Comparison of ENCODE assay signal across 33 mouse cellular contexts in genomic region chr6:135407323-135407722, GRCm38 (mm10). TPM values are rescaled to one million over a fixed set of nuclear protein-coding genes. Genes with fewer than 3 reads are reported as not detected.
DNase-seq lines count a peak whose midpoint lies in the region; ATAC-seq lines count a peak whose summit lies in the region.
"Had no signal": no experiment of that assay in that cellular context is flagged by ENCODE, and none has a peak within 500 bp of the region (broad histone marks: within the 10 kb centered on the region; RNA-seq: fewer than 3 reads in every experiment).

No protein-coding gene starts in this region.

- no peak overlapping the region for H3K9ac ChIP-seq in lung, embryonic 16.5 days (ENCODE audit: low read length)
- H3K9ac ChIP-seq: embryonic facial prominence, embryonic 15.5 days; forebrain, embryonic 12.5 days; heart, embryonic 13.5 days; hindbrain, embryonic 14.5 days; liver, embryonic 14.5 days; neural tube, embryonic 12.5 days had no signal

- ATAC-seq in lung, embryonic 16.5 days (ENCODE audit: low read depth) = peak; percentile 56; the same call in 1 of the 2 replicates
- ATAC-seq in common myeloid progenitor, adult 5-6 weeks (replicated peaks; ENCODE audit: low read depth, poor library complexity, severe bottlenecking) = peak; percentile 38
- ATAC-seq: activated CD4-positive, CD25-positive, alpha-beta regulatory T cell, adult 4 months; intestine, postnatal 0 days; midbrain, embryonic 16.5 days had no signal

- peak; percentile 29 for DNase-seq in adrenal gland, adult 2 months
- no peak for DNase-seq in adrenal gland, postnatal 4 days (ENCODE audit: low spot score in 2 of 2)
- DNase-seq in lung, postnatal 25 days (ENCODE audit: low spot score) = no peak
- peak; percentile 51 for DNase-seq in 3T3-L1 (ENCODE audit: low read depth, low spot score)
- DNase-seq in left cerebral cortex, adult 8-10 months (ENCODE audit: low spot score in 2 of 2) = no peak
- no peak for DNase-seq in thymus, postnatal 25 days
- DNase-seq: B cell, adult 2 months; cerebellum, adult 18-20 months; cerebellum, postnatal 14 days; gastrocnemius, adult 2 months; gastrocnemius, postnatal 36 days; heart, adult 18-20 months; heart, postnatal 10 days; kidney, postnatal 14 days; layer of hippocampus, adult 9-11 months; liver; right cerebral cortex, adult 18-20 months; spleen, adult 18-20 months; thymus, postnatal 14 days had no signal

- no peaks in the 10 kb centered on the region; the same call in 1 of the 2 replicates for H3K4me1 ChIP-seq in lung, embryonic 16.5 days (replicated peaks; ENCODE audit: control insufficient read depth, insufficient read depth, low read length)
- H3K4me1 ChIP-seq: embryonic facial prominence, embryonic 10.5 days; embryonic facial prominence, embryonic 15.5 days; neural tube, embryonic 12.5 days had no signal

- no peaks in the 10 kb centered on the region for H3K9me3 ChIP-seq in lung, embryonic 16.5 days (ENCODE audit: control insufficient read depth, low read length)
- H3K9me3 ChIP-seq: embryonic facial prominence, embryonic 10.5 days; embryonic facial prominence, embryonic 15.5 days; forebrain, embryonic 12.5 days; heart, embryonic 13.5 days had no signal

- no peak overlapping the region for H3K27ac ChIP-seq in lung, embryonic 16.5 days (ENCODE audit: low read length)
- H3K27ac ChIP-seq: embryonic facial prominence, embryonic 10.5 days; embryonic facial prominence, embryonic 15.5 days; forebrain, embryonic 12.5 days; gastrocnemius, adult 2 months; heart, embryonic 13.5 days; hindbrain, embryonic 14.5 days; liver, embryonic 14.5 days; macrophage; neural tube, embryonic 12.5 days had no signal

- 21% methylated on average over 4 of the region's 4 CpGs for WGBS in lung, embryonic 16.5 days

- H3K36me3 ChIP-seq in lung, embryonic 16.5 days (ENCODE audit: control insufficient read depth, insufficient read depth, low read length) = no peaks in the 10 kb centered on the region
- H3K36me3 ChIP-seq: embryonic facial prominence, embryonic 10.5 days; embryonic facial prominence, embryonic 15.5 days; forebrain, embryonic 12.5 days; heart, embryonic 13.5 days; neural tube, embryonic 12.5 days had no signal

- no peak overlapping the region for H3K4me2 ChIP-seq in lung, embryonic 16.5 days (ENCODE audit: low read depth, low read length)
- H3K4me2 ChIP-seq: embryonic facial prominence, embryonic 15.5 days; forebrain, embryonic 12.5 days; heart, embryonic 13.5 days; hindbrain, embryonic 14.5 days; midbrain, embryonic 11.5 days; neural tube, embryonic 12.5 days had no signal

- H3K4me3 ChIP-seq in lung, embryonic 16.5 days (ENCODE audit: low read length) = no peak overlapping the region
- H3K4me3 ChIP-seq: embryonic facial prominence, embryonic 10.5 days; embryonic facial prominence, embryonic 15.5 days; forebrain, embryonic 12.5 days; gastrocnemius, adult 2 months; heart, embryonic 13.5 days; neural tube, embryonic 12.5 days had no signal

- no peaks in the 10 kb centered on the region for H3K27me3 ChIP-seq in lung, embryonic 16.5 days (ENCODE audit: control insufficient read depth, insufficient read depth, low read depth, low read length)
- H3K27me3 ChIP-seq: embryonic facial prominence, embryonic 15.5 days; forebrain, embryonic 12.5 days; heart, embryonic 13.5 days; neural tube, embryonic 12.5 days had no signal

RNA-seq across cellular contexts. Expression of gene Emp1, which starts 45.0 kb away (rescaled TPM):
- 10 to 100 TPM; 24.5 to 42.8 TPM for total RNA-seq in adrenal gland, adult 2 months (2021)
- 22.8 and 25.8 TPM in 2 replicates for polyA plus RNA-seq in adrenal gland, adult 2 months (2012; rRNA removed)
- total RNA-seq in adrenal gland, postnatal 4 days (2021) = 100 to 1,000 TPM; 110 to 112 TPM
- 114 TPM in 2 replicates for polyA plus RNA-seq in lung, embryonic 16.5 days (2015; fragmentation: Nextera tagmentation; extraction: Ambion mirVana)
- total RNA-seq in common myeloid progenitor, adult 5-6 weeks (2017) = 2.7 and 5.4 TPM in 2 replicates
- total RNA-seq in left cerebral cortex, adult 8-10 months (2022) = 1 to 10 TPM; 1.6 to 1.9 (median 1.7) TPM

Comparison
In these comparisons a context has a peak if more than half of its experiments do, and no peak if none do; other contexts are left out.
1. DNase-seq: peak in adrenal gland, adult 2 months (single experiment) and 3T3-L1 (single experiment); none in adrenal gland, postnatal 4 days (0 of 2), lung, postnatal 25 days (single experiment), left cerebral cortex, adult 8-10 months (0 of 2) and thymus, postnatal 25 days (single experiment).